Mouse (Mus musculus) thymus, postnatal 0 days (tissue): ENCODE data around the gene Cytip. TPM values are rescaled to one million over a fixed set of nuclear protein-coding genes. Genes with fewer than 3 reads are reported as not detected.

Experiments used
- DNase-seq: peaks from one replicate; pipeline ENCODE4 v3.0.0-alpha.2; 2015; ENCODE audit warnings: low spot score
- polyA plus RNA-seq: library from polyadenylated mRNA; unstranded; fragments of >200 nt; fragmentation: Nextera tagmentation; extraction: Ambion mirVana; gene quantifications from 2 replicates; pipeline ENCODE4 v1.2.1, GENCODE M21; 2015

Cytip gene
- polyA plus RNA-seq, 1 experiment from 2014 or later: 125 TPM

DNA sequence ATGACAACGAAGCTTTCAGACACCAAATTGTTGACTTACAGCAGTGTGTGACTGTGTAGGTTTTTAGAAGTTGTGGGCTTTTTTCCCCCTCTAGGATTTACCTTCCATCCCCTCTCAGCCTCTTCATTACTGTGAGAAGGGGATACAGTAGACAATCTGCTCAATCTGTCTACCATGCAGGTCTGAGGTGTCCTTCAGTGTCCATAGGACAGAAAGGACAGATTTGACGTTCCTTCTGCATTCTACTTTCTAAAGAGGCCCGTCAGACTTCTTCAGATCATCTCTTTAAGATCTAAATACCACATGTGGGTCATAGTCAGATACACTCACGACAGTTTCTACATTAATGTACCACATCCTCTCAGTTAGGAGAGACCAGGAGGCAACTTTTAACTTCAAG lies 33.5 kb downstream of the Cytip start:
- peak; percentile 37 for DNase-seq

DNA sequence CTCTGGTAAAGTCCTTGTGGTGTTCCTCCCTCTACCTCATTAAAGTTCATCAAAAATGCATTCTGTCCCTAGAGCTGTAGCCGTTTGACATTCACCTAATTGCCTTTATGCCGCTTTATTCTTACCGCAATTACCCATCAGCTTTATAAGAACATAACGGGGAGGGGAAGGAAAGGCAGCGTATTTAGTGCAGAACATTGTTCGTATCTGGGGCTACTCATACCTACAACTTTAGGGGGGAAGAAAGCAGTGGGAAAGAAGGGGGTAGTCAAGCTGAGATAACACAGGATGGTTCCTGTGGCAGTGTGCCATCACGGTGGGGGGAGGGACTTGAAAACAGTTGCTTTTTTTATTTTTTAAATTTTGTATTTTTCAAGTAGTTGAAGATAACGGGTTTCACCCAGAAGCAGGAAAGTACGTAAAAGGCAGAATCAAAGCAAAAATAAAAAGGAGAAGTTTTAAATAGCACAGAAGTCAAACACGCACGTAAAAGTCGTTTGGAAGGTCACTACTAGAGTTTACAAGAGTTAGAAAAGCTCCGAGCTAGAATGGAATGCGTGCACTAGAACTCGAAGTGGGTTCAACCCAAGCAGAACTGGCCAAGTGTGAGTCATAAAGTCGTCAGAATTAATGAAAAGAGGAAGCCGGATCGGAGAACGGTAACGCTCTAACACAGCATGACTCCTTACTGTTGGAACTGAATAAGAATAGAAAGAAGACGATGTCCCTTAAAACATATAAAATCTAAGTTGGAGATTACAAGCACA lies 34.6 kb downstream of the Cytip start:
- DNase-seq: peak; percentile 40

DNA sequence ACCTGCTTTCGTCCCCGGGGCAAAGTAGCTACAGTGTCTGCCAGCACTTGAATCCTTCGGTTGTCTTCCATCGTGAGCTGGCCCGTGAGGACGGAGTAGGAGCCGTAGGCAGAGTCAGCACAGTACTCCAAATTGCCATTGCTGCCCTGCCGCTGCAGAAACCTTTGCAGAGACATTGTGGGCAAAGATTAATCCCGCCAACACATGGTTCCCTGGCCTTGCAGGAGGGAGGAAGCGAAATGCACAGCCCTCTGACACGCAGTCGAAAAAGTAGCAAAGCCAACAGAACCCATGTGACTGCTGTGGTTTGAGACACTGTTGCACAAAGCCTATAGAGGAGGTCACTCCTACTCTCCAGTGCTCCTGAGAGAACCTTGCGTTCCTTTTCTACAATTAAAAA lies 35.5 kb downstream of the Cytip start:
- DNase-seq: peak; percentile 72

DNA sequence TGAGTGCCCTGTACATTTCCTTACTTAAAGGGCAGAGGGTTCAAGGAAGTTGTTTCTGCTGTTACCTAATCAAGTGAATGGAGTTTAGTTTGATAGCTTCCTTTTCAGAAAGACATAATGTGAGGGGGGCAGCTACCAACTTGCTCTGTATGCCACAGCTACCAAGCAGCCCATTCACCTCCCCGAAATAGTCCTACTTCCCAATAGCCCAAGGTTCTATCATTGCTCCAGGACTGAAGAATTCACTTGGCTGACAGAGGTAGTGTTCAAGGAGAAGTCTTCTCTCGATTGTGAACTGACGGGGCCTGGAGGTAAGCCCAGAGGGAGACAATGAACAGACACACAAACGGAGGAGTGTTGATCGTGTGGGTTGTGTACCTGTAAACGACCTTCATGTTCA lies 36.2 kb downstream of the Cytip start:
- peak; percentile 60 for DNase-seq

DNA sequence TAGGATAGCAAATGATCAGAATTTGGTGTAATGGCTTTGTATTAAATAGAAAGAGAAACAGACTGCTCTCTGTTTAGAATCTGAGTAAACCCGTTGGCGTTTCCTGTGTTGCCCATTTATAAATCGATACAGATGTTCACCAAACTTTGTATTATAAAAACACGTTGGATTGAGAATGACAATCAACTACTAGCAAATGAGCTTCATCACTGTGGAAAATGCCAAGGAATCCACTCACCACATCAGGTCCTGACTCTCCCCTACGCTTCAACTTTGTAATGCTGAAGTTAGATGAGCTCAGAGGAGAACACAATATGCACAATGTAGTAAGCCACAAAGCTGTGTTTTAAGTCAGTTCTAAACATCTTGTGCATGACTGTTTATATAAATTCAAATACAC lies 36.8 kb downstream of the Cytip start:
- DNase-seq: peak; percentile 40

DNA sequence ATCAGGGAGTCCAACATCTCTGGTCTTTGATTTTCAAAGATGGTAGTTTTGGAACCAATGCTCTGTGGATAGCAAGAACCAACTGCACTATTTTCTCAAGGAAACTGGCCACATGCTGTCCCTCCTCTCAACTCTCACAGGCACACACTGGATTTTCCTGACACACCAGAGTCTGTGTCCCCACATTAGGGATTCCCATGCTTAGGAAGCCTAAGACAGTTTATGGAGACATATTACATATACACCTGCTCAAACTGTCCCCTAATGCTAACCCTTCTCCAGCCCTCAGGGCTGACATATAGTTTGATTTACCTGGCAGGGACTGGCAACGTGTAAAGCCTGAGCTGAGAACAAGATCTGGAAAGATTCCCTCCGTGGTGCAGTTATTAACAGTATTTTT lies 37.2 kb downstream of the Cytip start:
- peak; percentile 46 for DNase-seq

DNA sequence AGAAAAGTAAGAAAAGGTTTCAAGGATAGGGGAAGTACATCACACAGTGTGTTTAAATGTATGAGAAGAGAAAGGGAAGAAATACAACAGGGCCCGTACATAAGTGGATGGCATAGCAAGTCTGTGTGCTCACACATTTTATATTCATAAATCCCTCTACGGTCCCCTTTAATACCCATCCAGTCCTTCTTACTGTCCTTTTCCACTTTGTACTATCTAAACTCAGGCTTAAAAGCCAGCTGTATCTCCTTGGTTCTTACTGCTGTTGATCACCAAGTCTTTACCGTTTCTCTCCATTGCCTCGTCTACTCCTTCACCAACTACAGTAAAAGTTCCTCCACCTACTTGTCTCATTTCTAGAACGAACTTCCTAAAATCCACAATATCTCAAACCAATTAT lies 37.9 kb downstream of the Cytip start:
- no peak for DNase-seq

DNA sequence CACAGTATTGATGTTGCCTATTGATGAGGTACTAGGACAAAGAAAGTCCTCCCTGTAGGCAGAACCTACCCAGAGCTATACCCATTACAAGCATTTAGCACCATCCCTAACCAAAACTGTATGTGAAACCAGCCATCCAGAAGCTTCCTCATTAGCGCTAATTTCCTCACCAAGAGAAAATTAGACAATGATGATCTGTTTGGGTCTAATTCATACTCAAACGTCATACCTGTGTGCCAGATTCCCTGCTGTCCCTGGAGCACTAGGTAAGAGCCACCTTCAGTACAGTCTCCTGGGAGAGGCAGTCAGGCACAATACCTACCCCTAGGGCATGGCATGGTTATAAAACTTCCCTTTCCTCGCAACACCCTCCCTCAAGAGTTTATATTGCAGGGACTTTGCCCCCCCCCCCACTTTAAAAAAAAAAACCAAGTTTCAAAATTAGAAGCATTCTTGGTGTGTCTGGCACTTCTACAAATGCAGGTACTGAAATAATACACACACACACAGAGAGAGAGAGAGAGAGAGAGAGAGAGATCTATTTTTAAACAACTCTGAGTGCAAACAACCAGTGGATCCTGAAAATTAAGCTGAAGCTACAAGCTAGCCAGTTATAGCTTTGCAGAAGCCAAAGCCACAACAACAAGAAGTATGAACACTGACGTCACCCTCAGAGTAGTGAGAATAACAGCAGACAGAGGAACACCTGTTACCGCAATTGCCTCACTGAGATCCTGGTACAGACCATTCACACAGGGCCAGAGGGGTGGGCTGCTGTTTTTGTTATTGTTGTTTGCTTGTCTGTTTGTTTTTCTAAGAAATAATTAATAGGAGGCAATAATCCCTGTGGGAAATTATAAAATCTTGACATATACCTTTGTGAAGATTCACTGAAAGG lies 38.6 kb downstream of the Cytip start:
- DNase-seq: peak; percentile 95

DNA sequence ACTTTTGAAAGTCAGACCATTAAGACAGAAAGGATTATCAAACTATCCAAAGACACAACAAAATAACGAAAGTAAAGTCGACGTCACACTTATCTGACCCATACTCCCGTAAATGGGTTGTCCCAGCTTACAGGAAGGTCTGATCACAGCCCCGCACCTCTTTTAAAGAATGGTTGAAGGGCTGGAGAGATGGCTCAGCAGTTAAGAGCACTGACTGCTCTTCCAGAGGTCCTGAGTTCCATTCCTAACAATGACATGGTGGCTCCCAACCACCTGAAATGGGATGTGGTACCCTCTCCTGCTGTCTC lies 39.3 kb downstream of the Cytip start:
- peak; percentile 53 for DNase-seq

DNA sequence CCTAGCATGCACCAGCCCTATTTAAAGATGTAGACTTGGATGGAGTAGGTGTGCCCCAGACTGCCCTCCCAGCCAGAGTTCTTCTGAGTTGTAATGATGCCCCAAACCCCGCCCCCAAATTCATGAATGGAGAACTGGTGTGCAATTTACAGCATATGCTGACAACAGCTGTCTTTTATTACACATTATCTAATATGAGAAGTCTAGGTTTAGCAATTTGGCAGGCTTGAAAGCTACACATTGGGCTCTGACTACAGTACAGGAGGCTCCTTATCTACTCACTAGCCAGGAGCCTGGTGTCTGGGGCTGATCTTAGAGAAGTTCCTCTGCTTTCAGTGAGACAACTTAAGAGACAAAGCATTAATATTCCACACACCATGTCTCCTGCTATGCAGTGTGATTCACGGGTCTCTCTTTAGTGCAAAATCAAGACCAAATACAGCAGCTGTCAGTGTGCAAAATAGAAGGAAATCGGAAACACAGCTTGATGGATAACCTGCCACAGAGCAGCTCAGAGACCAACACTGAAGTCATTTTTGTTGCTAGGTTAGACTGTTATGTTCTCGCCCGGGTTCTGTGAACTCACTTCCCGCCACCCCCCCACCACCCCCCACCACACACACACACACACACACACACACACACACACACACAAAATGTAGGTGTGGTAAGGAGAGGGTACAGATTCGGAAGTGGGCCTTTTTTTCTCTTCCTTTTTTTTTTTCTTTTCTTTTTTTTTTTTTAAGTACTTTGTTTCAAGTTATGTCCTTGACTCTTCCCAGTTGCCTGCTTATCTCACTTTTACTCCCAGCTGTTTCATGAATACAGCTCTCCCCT lies 39.8 kb downstream of the Cytip start:
- peak; percentile 75 for DNase-seq

DNA sequence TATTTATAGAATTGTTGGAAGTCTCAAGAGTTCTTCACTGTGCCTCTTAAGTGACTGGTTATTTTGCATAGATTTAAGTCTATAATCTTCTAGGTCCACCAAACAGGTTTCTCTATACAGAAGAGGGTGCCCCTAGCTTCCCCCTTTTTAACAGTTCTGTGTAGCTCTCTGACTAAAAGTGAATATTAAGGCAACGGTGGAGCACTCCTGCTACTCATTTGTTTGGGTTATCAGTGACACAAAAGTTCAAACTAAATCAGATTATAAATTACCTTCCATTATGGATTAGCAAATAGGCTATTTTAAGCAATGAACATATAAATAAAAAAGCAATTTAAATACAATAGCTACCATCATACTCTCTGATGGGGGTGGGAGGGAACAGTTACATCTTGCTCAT lies 40.8 kb downstream of the Cytip start:
- DNase-seq: no peak

DNA sequence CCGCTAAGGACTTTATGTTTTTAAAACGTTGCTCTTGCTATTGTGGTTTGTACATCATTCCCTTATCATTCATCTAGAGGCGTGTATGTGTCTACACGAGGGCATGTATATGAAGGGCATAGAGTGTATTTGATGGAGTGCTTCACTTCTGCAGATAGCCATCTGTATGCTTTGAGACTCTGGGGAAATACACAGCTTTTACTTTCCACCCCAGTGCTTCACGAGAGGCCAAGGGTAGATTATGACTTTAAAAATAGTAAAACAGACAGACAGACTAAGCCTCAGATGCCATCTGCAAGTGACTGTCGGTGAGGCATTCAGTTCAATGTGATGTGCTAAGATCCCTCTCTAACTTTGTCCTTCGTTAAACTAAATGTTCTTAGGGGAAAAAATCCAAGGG lies 41.6 kb downstream of the Cytip start:
- DNase-seq: peak; percentile 64

DNA sequence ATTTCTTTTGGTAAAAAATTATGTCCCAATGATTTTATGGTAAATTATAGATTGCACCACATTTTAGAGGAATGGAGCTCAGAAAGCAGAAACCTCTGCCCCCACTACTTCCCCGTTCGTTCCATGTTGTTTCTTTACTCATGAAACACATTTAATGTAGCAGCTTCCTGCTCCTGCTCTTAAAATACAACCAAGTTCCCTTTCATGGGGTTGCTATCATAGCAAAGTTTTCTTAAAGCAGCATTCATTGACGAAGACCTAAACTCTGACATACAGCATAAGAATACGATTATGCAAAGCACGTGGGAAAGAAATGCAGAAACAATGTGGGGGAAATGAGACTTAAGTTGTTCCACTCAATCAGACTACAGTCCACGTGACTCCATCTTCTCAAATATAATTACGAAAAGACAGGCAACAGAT lies 45.3 kb downstream of the Cytip start:
- no peak for DNase-seq

DNA sequence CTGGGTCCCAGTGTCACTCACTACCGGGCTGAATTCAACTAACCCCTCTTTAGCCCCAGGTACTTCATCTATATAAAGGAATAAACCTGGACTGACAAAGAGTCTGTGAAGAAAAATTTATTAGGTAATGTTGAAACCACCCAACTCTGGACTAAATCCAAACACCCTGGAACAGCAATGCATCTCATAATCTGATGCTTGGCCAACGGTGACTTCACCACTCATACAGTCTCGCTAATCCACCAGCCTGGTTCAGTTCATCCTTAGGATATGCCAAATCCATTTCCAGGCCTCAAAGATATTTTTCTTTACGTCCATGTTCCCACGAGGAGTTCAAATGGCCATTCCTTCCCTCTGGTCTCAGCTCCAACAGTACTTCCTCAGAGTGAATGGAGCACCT lies 48.8 kb downstream of the Cytip start:
- no peak for DNase-seq

DNA sequence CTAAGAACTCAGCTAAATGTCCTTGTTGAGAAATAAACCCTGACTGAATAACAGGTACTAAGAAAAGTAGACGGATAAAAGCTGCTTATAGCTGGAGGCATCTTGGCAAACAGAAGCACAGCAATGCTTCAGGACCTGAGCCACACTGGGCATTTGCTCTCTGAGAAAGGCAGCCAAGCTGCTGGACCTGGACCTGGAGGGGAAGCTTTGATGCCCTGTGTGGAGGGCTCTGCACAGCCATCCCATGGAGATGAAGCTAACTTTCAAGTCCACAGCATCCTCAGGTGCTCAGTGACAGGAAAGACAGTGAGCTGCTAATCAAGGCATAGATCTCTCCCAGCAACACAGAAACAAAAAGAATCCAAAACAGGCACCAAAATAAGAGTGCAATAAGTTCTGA lies 54.8 kb downstream of the Cytip start:
- DNase-seq: no peak

DNA sequence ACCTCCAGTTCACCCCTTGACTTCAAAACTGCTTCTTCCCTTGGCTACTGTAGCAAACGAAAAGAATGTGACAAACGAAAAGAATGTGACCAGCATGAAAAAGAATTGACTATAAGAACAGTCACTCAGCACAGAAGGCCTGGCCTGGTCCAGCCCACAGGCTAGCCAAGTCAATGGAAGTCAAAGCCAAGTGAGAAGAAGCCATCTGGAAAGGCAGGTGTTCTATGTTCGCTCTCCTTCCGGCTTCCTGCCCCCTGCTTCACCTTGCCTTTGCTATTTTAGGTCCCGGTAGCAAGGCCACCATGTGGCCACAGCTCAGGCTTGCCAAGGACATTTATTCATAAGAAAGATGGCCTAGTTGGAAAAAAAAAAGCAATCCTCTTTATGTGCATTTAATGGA lies 56.7 kb downstream of the Cytip start:
- DNase-seq: no peak

DNA sequence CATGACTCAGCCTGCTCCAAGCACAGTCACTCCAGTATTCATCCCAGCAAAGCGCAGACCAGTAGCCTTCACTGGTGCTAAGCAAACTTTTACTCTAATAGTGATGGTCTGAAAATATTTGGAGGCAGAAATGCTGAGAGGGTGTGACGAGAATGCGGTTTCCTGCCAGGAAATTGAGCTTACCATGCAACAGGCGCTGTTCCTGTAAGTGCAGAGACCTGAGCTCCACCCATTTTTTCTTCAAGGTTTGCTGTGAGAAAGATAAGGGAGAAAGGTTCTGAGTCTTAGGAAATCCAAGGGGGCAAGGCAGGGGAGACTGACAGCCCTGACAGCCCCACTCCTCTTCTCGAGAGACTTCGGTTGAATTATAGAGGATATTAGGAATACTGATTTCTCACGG lies 57.7 kb downstream of the Cytip start:
- DNase-seq: peak; percentile 64

DNA sequence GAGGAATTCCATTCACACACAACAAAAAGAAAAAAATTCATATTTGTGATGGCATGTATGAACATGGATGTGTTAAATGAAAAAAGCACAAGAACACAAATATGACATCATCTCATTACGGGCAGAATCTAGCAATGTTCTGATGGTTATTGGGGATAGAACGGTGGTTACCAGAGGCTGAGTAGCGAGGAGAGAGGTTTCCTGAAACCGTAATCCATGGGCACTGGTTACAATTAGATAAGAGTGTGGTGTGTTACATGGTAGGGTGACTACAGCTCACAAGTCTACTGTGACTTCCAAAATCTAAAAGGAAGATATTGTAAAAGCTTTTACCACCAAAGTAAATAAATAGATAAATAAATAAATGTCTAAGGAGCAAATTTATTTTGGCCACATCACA lies 58.8 kb downstream of the Cytip start:
- no peak for DNase-seq

DNA sequence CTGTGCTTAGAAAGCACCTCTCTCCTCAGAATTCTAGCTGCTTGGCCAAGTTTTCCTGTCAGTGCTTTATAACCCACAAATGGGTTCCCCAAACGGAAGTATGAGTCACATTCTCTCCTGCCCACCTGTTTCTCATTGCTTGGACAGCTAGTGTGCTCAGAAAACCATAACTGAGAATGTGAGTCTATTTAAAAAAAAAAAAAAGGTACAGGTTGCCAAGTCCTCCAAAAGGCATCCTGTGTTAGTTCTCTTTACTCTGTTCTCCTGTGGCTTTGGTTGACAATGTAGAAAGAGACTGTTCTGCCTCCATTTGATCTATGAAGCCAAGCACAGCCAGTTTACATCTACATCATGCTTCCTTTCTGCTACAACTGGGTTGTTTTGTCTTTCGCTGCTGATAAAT lies 60.3 kb downstream of the Cytip start:
- DNase-seq: peak; percentile 39

DNA sequence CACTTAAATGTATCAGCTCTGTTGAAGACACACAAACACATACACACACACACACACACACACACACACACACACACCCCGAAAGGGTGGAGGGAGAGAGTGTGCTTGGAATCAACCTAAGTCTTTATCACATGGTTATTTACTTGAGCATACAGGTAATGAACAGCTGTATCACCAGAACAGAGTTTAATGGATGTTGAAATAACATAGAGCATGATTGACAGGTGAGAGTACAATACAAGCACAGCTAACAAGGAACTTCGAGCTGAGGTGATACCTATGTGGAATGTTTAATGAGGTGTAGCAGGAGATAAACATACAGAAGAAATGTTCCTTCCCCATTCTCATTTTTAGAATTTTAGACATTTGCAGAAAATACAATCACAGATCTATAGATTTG lies 62.7 kb downstream of the Cytip start:
- no peak for DNase-seq

DNA sequence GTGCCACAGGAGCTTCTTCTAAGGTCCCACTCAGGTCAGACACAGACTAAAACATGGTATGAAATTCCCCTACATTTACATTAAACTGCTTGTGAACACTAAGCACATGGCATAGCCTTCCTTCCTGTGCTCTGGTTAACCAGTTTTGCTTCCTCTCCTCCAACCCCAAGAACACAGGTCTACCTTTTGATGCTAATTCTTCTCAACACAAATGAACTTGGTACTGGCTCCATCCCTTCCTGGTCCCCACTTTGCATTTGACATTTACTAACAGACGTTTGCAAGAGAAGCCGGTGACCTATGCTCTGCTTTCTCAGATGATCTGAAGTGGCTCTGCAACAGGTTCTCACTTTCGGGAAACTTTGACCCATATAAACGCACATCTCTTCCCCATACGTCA lies 65.4 kb downstream of the Cytip start:
- no peak for DNase-seq

DNA sequence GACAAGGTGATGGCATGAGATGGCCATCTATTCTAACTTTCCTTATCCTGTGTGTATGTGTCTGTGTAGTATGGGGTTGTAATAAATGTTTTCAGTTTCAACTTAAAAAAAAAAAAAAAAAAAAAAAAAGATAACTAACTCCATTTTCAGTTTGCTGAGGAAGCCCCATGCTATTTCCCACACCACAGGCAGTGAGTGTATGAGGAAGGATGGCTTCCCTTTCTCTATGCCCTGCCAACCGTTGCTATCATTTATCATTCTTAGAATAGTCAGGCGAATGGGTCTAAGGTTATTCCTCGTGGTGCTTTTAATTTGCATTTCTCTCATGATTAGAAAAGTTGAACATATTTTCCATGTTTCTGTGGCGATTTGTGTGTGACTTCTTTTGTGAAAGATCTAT lies 84.2 kb downstream of the Cytip start:
- DNase-seq: no peak
